Mouse (Mus musculus): ENCODE data around the gene Dirc2.

DNA sequence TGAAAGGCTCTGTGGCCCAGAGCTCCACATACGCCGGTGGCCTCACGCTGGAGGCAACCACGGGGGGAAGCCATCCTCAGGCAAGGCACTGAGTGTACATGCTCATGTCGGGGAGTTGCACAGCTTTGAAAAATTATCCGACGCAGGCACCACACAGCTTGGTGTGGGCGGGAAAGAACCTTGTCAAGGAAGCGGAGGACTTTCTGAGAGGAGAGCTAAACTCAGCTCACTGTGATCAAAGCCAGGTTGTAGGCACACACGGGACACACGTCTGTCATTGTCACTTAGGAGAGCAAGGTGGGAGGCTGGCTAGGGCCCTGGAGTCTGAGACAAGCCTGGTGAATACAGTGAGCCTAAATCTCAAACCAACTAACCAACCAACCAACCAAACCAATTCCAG lies 67.3 kb downstream of the Dirc2 start:
- TF ChIP-seq CTCF (IDR thresholded peaks at IDR 0.05; ENCODE audit: insufficient read depth, low read length): no peak
- no peak for TF ChIP-seq POLR2A (IDR thresholded peaks at IDR 0.05; ENCODE audit: borderline replicate concordance, extremely low read depth, low read depth, low read length)

Measured in lung, adult 2 months (tissue).